Mouse (Mus musculus): ENCODE measurements at regions not wholly inside any gene's neighbourhood (a gene's known extent, or its start where the extent isn't known, plus 50 kb on each side); places are given as distances from the start of the nearest gene placed in this dataset.
"Not testable (repeated sequence)": the region's sequence is repeated elsewhere in the genome, so short reads cannot be mapped to it uniquely, and the experiment has no call there.

DNA sequence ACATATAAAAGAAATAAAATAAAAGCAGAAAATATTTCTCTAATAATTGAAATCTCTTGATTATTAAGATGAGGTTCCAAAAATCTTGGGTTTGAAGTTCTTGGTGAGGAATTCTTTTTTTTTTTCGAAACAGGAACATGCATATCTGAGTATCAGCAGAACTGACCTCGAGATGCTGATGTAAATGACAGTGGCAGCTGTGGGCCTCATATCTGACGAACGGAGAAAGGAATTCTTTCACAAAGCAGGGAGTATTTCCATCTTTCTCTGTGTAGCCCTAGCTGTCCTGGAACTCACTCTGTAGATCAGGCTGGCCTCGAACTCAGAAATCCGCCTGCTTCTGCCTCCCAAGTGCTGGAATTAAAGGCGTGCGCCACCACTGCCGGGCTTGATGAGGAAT is 86.0 kb upstream of the Gmds start:
- not testable (repeated sequence) for TF ChIP-seq CTCF, EP300 (IDR thresholded peaks at IDR 0.05; ENCODE audit: low read depth)

Data from liver, postnatal 0 days (tissue).